Mouse (Mus musculus): Measurements from ENCODE around the gene Stk36. TPM values are rescaled to one million over a fixed set of nuclear protein-coding genes. Genes with fewer than 3 reads are reported as not detected.

Gene Stk36
- polyA plus RNA-seq, 1 experiment from 2014 or later = 14.5 TPM

- peak; percentile 63 for DNase-seq (ENCODE audit: low spot score)
- H3K9ac ChIP-seq (replicated peaks; ENCODE audit: low read length) = no peak overlapping the region
- no peak for ATAC-seq (replicated peaks; ENCODE audit: insufficient number of reproducible peaks, low FRiP score, low TSS enrichment, low read depth)
- H3K27ac ChIP-seq (replicated peaks; ENCODE audit: low read depth, low read length) = no peak overlapping the region
- no peak overlapping the region for H3K4me2 ChIP-seq (ENCODE audit: low read depth, low read length)
- H3K4me3 ChIP-seq (ENCODE audit: low read depth, low read length) = no peak overlapping the region
- no peaks in the 10 kb centered on the region for H3K9me3 ChIP-seq (replicated peaks; ENCODE audit: control insufficient read depth, low read length)
- H3K27me3 ChIP-seq (ENCODE audit: control insufficient read depth, insufficient read depth, low read length) = no peaks in the 10 kb centered on the region
- no peaks in the 10 kb centered on the region for H3K36me3 ChIP-seq (replicated peaks; ENCODE audit: control insufficient read depth, insufficient read depth, low read depth, low read length)
- H3K4me1 ChIP-seq (ENCODE audit: control insufficient read depth, insufficient read depth, low read length) = no peaks in the 10 kb centered on the region
Observed at GRCm38 (mm10) chr1:74643926-74644325, 42.7 kb downstream of the Stk36 start.

GRCm38 (mm10) chr1:74661448-74662195 is 60.4 kb downstream of the Stk36 start, which contains the start of gene Ttll4:
TSS of gene Ttll4 (plus strand) at chr1:74661745.
- Histone ChIP-seq H3K4me3 (ENCODE audit: low read depth, low read length) (peak within 1 kb of the TSS; percentile 91), H3K36me3 (replicated peaks; ENCODE audit: control insufficient read depth, insufficient read depth, low read depth, low read length) (no peaks in the 10 kb centered on the region; the same call in 1 of the 2 replicates), H3K9me3 (replicated peaks; ENCODE audit: control insufficient read depth, low read length) (no peaks in the 10 kb centered on the region), H3K9ac (replicated peaks; ENCODE audit: low read length) (peak within 1 kb of the TSS; percentile 91), H3K4me1 (ENCODE audit: control insufficient read depth, insufficient read depth, low read length) (no peaks in the 10 kb centered on the region), H3K4me2 (ENCODE audit: low read depth, low read length) (peak within 1 kb of the TSS; percentile 60), H3K27ac (replicated peaks; ENCODE audit: low read depth, low read length) (peak within 1 kb of the TSS; percentile 54), H3K27me3 (ENCODE audit: control insufficient read depth, insufficient read depth, low read length) (no peaks in the 10 kb centered on the region)
- DNase-seq (ENCODE audit: low spot score) = peak; percentile 98
- peak; percentile 97 for ATAC-seq (replicated peaks; ENCODE audit: insufficient number of reproducible peaks, low FRiP score, low TSS enrichment, low read depth)
- 1% methylated on average over 62 of the region's 66 CpGs for WGBS

- peak overlapping the region; percentile 60 for H3K4me2 ChIP-seq (ENCODE audit: low read depth, low read length)
- peak overlapping the region; percentile 54; the same call in 1 of the 2 replicates for H3K27ac ChIP-seq (replicated peaks; ENCODE audit: low read depth, low read length)
- no peaks in the 10 kb centered on the region; the same call in 1 of the 2 replicates for H3K36me3 ChIP-seq (replicated peaks; ENCODE audit: control insufficient read depth, insufficient read depth, low read depth, low read length)
- DNase-seq (ENCODE audit: low spot score) = peak; percentile 26
- no peaks in the 10 kb centered on the region for H3K27me3 ChIP-seq (ENCODE audit: control insufficient read depth, insufficient read depth, low read length)
- H3K9ac ChIP-seq (replicated peaks; ENCODE audit: low read length) = peak overlapping the region; percentile 91
- H3K9me3 ChIP-seq (replicated peaks; ENCODE audit: control insufficient read depth, low read length) = no peaks in the 10 kb centered on the region
- H3K4me3 ChIP-seq (ENCODE audit: low read depth, low read length) = peak overlapping the region; percentile 91
- WGBS = 2% methylated on average over 13 of the region's 13 CpGs
- H3K4me1 ChIP-seq (ENCODE audit: control insufficient read depth, insufficient read depth, low read length) = no peaks in the 10 kb centered on the region
- ATAC-seq (replicated peaks; ENCODE audit: insufficient number of reproducible peaks, low FRiP score, low TSS enrichment, low read depth) = no peak
Observed at GRCm38 (mm10) chr1:74662253-74662865, 61.1 kb downstream of the Stk36 start.

- H3K4me1 ChIP-seq (ENCODE audit: control insufficient read depth, insufficient read depth, low read length) = no peaks in the 10 kb centered on the region
- H3K4me3 ChIP-seq (ENCODE audit: low read depth, low read length) = no peak overlapping the region
- no peak overlapping the region for H3K4me2 ChIP-seq (ENCODE audit: low read depth, low read length)
- 84% methylated on average over 6 of the region's 6 CpGs for WGBS
- H3K27ac ChIP-seq (replicated peaks; ENCODE audit: low read depth, low read length) = no peak overlapping the region
- no peaks in the 10 kb centered on the region for H3K9me3 ChIP-seq (replicated peaks; ENCODE audit: control insufficient read depth, low read length)
- ATAC-seq (replicated peaks; ENCODE audit: insufficient number of reproducible peaks, low FRiP score, low TSS enrichment, low read depth) (no peak), DNase-seq (ENCODE audit: low spot score) (no peak)
- H3K36me3 ChIP-seq (replicated peaks; ENCODE audit: control insufficient read depth, insufficient read depth, low read depth, low read length) = no peaks in the 10 kb centered on the region; the same call in 1 of the 2 replicates
- H3K9ac ChIP-seq (replicated peaks; ENCODE audit: low read length) = no peak overlapping the region
- no peaks in the 10 kb centered on the region for H3K27me3 ChIP-seq (ENCODE audit: control insufficient read depth, insufficient read depth, low read length)
Observed at GRCm38 (mm10) chr1:74665153-74665552, 63.9 kb downstream of the Stk36 start.

- H3K4me3 ChIP-seq (ENCODE audit: low read depth, low read length) = no peak overlapping the region
- no peaks in the 10 kb centered on the region for H3K9me3 ChIP-seq (replicated peaks; ENCODE audit: control insufficient read depth, low read length)
- H3K27me3 ChIP-seq (ENCODE audit: control insufficient read depth, insufficient read depth, low read length) = no peaks in the 10 kb centered on the region
- H3K4me2 ChIP-seq (ENCODE audit: low read depth, low read length) = no peak overlapping the region
- WGBS = 94% methylated on average over 3 of the region's 3 CpGs
- no peak overlapping the region for H3K9ac ChIP-seq (replicated peaks; ENCODE audit: low read length)
- H3K4me1 ChIP-seq (ENCODE audit: control insufficient read depth, insufficient read depth, low read length) = no peaks in the 10 kb centered on the region
- no peak for ATAC-seq (replicated peaks; ENCODE audit: insufficient number of reproducible peaks, low FRiP score, low TSS enrichment, low read depth)
- H3K36me3 ChIP-seq (replicated peaks; ENCODE audit: control insufficient read depth, insufficient read depth, low read depth, low read length) = peaks cover 3% of the 10 kb centered on the region
- H3K27ac ChIP-seq (replicated peaks; ENCODE audit: low read depth, low read length) = no peak overlapping the region
- no peak for DNase-seq (ENCODE audit: low spot score)
Observed at GRCm38 (mm10) chr1:74668371-74668770, 67.1 kb downstream of the Stk36 start.

GRCm38 (mm10) chr1:74672731-74673130 is 71.5 kb downstream of the Stk36 start:
- no peak for DNase-seq (ENCODE audit: low spot score)
- H3K27ac ChIP-seq (replicated peaks; ENCODE audit: low read depth, low read length) = no peak overlapping the region
- 90% methylated on average over 7 of the region's 7 CpGs for WGBS
- H3K4me3 ChIP-seq (ENCODE audit: low read depth, low read length) = no peak overlapping the region
- no peaks in the 10 kb centered on the region for H3K9me3 ChIP-seq (replicated peaks; ENCODE audit: control insufficient read depth, low read length)
- no peak overlapping the region for H3K4me2 ChIP-seq (ENCODE audit: low read depth, low read length)
- no peak overlapping the region for H3K9ac ChIP-seq (replicated peaks; ENCODE audit: low read length)
- peaks cover 3% of the 10 kb centered on the region for H3K36me3 ChIP-seq (replicated peaks; ENCODE audit: control insufficient read depth, insufficient read depth, low read depth, low read length)
- H3K27me3 ChIP-seq (ENCODE audit: control insufficient read depth, insufficient read depth, low read length) = no peaks in the 10 kb centered on the region
- no peak for ATAC-seq (replicated peaks; ENCODE audit: insufficient number of reproducible peaks, low FRiP score, low TSS enrichment, low read depth)
- no peaks in the 10 kb centered on the region for H3K4me1 ChIP-seq (ENCODE audit: control insufficient read depth, insufficient read depth, low read length)

GRCm38 (mm10) chr1:74676863-74677262 is 75.6 kb downstream of the Stk36 start:
- Histone ChIP-seq H3K4me2 (ENCODE audit: low read depth, low read length) (no peak overlapping the region), H3K27me3 (ENCODE audit: control insufficient read depth, insufficient read depth, low read length) (no peaks in the 10 kb centered on the region), H3K4me1 (ENCODE audit: control insufficient read depth, insufficient read depth, low read length) (no peaks in the 10 kb centered on the region), H3K4me3 (ENCODE audit: low read depth, low read length) (no peak overlapping the region), H3K9ac (replicated peaks; ENCODE audit: low read length) (no peak overlapping the region), H3K27ac (replicated peaks; ENCODE audit: low read depth, low read length) (no peak overlapping the region), H3K9me3 (replicated peaks; ENCODE audit: control insufficient read depth, low read length) (no peaks in the 10 kb centered on the region), H3K36me3 (replicated peaks; ENCODE audit: control insufficient read depth, insufficient read depth, low read depth, low read length) (peaks cover 11% of the 10 kb centered on the region)
- ATAC-seq (replicated peaks; ENCODE audit: insufficient number of reproducible peaks, low FRiP score, low TSS enrichment, low read depth) = no peak
- 91% methylated on average over 3 of the region's 3 CpGs for WGBS
- no peak for DNase-seq (ENCODE audit: low spot score)

GRCm38 (mm10) chr1:74677843-74678242 is 76.6 kb downstream of the Stk36 start:
- Histone ChIP-seq H3K27ac (replicated peaks; ENCODE audit: low read depth, low read length) (no peak overlapping the region), H3K4me1 (ENCODE audit: control insufficient read depth, insufficient read depth, low read length) (no peaks in the 10 kb centered on the region), H3K9ac (replicated peaks; ENCODE audit: low read length) (no peak overlapping the region), H3K4me3 (ENCODE audit: low read depth, low read length) (no peak overlapping the region), H3K4me2 (ENCODE audit: low read depth, low read length) (no peak overlapping the region), H3K27me3 (ENCODE audit: control insufficient read depth, insufficient read depth, low read length) (no peaks in the 10 kb centered on the region), H3K9me3 (replicated peaks; ENCODE audit: control insufficient read depth, low read length) (no peaks in the 10 kb centered on the region), H3K36me3 (replicated peaks; ENCODE audit: control insufficient read depth, insufficient read depth, low read depth, low read length) (peaks cover 11% of the 10 kb centered on the region)
- no peak for DNase-seq (ENCODE audit: low spot score)
- WGBS = 93% methylated on average over 1 of the region's 1 CpGs
- ATAC-seq (replicated peaks; ENCODE audit: insufficient number of reproducible peaks, low FRiP score, low TSS enrichment, low read depth) = no peak
